Mouse (Mus musculus): Measurements from ENCODE around the gene Cpt1c.

Cpt1c gene

DNA sequence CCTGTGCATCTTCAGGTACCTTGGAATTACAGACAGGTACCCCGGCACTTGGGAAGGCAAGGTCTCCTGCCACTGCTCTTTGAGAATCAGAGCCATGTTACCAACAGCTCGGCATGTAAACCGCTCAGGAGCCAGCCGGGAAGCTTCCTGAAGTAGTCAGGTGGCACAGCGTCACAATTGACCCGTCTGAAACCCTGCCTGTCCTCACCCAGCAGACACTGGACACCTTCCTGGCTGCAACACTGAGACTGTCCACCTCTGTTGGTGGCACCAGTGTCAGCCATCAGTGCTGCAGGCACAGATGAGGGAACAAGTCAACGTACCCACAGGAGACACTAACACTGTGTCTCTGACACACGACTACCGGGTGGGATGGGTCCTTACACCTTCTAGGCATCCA is 59.3 kb downstream of the Cpt1c start:
- no peak for DNase-seq

DNA sequence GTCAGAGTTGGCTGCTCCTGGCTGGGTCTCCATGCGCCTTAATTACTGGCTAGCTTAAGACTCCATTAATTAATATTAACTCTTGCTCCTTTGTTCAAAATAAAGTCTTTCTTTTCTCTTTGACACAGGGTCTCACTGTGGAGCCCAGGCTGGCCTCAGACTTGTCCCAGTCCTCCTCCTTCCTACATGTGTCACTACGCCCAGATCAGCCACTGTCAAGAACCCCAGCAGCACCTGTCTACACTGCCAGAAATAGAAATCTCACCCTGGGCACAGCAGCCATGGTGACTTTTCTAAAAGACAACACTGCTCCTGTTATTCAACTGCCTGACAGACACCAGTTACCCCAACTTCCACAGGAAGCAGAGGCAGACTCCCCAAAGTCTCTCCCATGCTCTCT is 60.3 kb downstream of the Cpt1c start:
- no peak for DNase-seq

All from cerebellum, postnatal 10 days (tissue).